Mouse (Mus musculus): ENCODE data around the gene Tap2. TPM values are rescaled to one million over a fixed set of nuclear protein-coding genes. Genes with fewer than 3 reads are reported as not detected.

Gene Tap2
- total RNA-seq, 2 experiments from 2014 or later, result 17.6 to 20.3 TPM

DNA sequence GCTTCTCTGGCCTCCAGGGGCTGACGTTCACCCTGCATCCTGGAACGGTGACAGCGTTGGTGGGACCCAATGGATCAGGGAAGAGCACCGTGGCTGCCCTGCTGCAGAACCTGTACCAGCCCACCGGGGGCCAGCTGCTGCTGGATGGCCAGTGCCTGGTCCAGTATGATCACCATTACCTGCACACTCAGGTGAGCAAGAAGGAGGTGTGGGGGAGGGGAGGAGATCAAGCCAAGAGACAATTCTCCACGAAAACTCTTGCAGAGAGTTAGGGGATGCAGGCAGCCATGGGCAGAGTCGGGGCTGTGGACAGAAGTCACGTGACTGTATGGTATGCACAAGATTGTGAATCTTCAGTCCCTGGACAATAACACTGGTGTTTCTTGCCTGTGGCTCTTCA, 9.9 kb upstream of the Tap2 start:
- no peak for DNase-seq

DNA sequence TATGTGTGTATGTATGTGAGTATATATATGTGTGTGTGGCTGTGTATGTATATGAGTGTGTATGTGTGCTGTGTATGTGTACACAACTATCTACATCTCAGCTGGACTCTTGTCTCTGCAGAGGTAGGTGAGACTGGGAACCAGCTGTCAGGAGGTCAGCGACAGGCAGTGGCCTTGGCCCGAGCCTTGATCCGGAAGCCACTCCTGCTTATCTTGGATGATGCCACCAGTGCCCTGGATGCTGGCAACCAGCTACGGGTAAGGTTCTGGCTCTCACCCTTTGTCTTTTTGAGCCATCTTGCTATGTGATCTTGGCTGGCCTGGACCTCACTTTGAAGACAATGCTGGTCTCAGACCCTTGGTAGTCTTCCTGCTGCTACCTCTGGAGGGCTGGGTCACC, 8.6 kb upstream of the Tap2 start:
- intact Hi-C loops (cut with DNase I), result no loop called here
- DNase-seq, result no peak

More for the DNA sequence above, 9.9 kb upstream of the Tap2 start:
- intact Hi-C loops (cut with DNase I), result no loop called here

DNA sequence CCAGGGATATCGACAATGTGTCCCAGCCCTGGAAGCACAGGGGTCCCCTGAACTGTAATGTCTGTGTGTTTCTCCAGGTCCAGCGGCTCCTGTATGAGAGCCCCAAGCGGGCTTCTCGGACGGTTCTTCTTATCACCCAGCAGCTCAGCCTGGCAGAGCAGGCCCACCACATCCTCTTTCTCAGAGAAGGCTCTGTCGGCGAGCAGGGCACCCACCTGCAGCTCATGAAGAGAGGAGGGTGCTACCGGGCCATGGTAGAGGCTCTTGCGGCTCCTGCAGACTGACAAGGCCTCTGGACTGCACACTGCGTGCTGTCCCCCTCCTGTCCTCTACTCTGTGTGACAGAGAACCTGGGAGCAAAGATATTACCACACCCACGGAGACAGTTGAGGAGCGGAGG, 6.8 kb upstream of the Tap2 start:
- intact Hi-C loops (cut with DNase I), result no loop called here
- no peak for DNase-seq

DNA sequence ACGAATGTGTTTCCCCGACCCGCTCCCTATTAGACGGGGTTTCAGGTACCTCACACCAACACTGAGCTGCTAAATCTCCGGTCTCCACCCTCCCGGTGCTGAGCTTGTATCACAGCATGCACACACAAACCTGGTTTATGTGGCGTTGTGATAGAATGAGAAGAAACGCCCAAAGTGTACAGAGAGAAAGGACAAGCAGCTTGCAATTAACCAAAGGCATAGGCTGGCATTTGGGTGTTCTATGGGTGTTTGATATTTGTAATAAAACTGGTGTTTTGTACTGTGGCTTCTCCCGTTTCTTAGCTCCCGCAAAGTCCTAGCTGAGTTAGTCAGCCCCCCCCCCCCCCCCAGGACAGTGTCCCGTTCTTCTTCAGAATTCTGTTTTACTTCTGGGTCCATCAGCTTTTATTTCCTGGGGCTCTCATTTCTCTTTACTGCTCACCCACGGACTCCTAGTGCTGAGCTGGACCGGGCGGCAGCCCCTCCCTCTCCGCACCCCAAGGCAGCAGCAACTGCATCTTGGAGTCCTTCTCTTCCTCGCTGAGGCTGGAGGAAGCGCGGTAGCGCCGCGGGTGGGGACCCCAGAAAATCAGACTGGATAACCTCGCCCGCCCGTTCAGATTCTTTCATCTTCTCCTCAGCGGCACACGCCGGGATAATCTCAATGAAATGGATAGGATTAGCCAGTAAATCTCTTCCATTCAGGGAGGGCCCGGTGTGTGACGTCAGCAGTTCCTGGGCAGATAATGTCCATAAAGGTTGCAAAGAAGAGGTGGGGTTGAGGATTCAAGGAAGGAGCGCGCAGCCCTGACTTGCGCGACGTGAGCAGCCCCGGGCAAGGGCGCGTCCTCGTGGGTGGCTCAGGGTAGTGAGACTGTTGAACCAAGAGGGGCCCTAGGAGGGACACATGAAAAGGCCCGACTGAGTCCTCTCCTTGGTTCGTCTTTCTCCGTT, 6.1 kb upstream of the Tap2 start, which contains the start of gene Psmb8:
Psmb8 (plus strand) TSS at position 781 of the 954 bp plus-strand sequence.
- intact Hi-C loops (cut with DNase I), result no loop called here
- DNase-seq, result peak; percentile 92 to 94

DNA sequence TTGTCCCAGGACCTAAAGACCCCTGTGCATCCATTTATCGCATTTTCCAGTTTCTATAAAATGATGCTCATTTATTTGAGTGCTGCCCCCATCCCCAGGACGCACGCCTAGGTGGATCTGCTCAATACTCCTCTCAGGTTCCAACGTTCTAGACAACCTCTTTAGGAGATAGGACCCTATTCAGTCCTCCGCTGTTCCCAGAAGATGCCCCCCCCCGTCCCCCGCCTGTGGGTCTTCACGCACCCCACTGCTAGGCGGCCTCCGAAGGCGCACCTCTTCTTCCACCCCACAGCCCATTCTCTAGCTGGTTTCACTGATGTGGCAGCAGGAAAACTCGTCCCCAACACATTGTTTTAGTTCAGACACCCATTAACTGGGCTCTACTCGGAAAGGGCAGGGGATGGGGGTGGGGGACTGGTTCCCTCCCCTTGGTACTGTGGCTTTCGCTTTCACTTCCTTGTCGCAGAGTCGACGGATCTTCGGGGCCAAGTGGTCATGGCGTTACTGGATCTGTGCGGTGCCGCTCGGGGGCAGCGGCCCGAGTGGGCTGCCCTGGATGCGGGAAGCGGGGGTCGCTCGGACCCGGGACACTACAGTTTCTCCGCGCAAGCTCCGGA, 5.3 kb upstream of the Tap2 start:
- intact Hi-C loops (cut with DNase I), result no loop called here
- DNase-seq, result peak; percentile 62 to 68

DNA sequence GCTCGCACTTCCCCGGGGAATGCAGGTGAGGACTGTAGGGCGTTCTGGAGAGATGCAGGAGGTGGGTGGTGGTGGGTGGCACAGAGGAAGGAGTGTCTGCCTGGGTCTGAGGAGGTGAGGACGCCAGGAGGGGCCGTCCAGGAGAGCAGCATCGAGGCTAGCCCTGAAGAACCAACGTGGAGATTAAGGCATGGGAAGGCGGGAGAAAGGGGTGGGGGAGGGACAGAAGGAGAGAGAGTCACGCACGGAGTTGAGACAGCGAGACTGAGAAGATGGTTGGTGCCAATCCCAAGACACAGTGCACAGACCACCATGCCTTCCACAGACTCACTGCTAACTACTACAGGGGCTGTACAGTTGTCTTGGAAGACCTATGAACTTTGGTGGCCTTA, 4.8 kb upstream of the Tap2 start:
- intact Hi-C loops (cut with DNase I), result no loop called here
- DNase-seq, result no peak

DNA sequence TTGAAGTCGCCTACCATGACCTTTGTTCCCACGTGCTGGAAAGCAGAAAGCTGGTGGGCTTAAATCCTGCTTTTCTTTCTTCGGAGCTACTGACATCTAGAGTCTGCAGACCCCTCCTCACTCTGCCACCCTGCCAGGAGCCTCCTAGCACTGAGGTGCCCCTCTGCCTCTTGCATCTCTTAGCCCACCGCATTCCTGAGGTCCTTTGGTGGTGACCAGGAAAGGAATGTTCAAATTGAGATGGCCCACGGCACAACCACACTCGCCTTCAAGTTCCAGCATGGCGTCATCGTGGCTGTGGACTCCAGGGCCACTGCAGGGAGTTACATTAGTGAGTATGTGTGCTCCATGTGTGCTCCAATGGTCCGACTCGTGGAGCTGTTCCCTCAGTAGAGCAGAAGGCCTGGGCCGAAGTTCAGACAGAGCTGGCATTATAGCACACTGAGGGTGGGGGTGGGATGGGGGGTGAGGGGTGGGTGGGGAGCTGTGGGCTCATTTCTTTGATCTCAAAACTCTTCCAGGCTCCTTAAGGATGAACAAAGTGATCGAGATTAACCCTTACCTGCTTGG, 4.2 kb upstream of the Tap2 start:
- DNase-seq, result no peak
- intact Hi-C loops (cut with DNase I), result no loop called here

DNA sequence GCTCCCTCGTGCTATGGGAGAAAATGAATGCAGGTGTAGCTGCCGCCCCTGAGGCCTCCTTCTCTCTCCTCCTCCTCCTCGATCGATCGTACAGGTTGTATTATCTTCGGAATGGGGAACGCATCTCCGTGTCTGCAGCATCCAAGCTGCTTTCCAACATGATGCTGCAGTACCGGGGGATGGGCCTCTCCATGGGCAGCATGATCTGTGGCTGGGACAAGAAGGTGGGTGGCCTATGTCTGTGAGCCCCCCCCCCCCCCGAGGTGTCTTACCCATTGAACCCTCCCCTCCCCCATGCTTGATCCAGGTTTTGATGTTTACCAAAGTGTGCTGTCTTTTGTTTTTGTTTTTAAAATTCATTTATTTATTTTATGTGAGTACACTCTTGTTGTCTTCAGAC, 3.3 kb upstream of the Tap2 start:
- intact Hi-C loops (cut with DNase I), result no loop called here
- DNase-seq, result no peak

DNA sequence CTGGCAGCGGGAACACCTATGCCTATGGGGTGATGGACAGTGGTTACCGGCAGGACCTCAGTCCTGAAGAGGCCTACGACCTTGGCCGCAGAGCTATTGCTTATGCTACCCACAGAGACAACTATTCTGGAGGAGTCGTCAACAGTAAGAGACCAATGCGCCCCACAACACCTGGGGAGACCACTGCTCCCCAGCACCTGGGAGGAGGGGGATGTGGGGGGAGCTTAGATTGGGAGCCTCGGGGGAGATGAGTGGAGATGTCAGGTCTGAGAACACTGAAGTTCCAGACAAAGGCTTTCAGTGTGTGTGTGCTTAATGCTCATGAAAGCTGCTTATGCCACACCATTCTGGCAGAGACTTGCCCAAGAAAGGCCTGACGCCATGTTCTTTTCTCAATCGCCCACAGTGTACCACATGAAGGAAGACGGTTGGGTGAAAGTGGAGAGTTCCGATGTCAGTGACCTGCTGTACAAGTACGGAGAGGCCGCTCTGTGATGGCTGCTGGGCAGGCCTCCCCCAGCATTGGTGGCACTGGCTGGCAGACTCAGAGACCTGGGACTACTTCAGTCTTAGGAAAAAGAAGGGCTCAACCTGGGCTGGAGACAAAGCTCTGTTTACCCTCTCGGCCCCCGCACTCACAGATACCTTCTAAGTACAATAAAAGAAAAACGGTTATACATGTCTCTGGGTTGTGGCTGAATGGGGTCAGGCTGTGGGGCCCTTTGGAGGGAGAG, 2.4 kb upstream of the Tap2 start:
- intact Hi-C loops (cut with DNase I), result no loop called here
- no peak for DNase-seq

DNA sequence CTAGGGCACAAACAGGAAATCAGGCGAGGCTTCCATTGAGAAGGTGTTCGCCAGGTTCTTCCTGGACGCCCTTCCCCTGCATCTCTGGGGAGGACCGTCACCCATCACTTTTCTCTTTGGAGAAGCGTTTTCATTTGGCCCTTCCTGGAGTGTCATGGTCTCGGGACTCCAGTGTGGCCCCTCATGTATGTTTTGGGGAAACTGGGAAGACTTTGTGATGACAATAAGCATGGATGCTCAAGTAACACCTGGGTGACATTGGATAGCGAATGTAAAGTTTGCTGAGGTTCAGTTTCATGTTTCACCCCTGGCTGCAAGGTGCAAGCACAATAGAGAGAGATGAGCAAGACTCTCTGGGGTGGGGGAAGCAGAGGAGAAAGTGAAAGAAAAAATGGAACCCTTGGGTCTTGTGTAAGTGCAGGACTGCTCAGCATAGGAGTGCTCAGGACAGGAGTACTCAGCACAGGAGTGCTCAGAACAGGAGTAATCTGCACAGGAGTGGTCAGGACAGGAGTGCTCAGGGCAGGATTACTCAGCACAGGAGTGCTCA, 1.7 kb upstream of the Tap2 start:
- intact Hi-C loops (cut with DNase I), result no loop called here

DNA sequence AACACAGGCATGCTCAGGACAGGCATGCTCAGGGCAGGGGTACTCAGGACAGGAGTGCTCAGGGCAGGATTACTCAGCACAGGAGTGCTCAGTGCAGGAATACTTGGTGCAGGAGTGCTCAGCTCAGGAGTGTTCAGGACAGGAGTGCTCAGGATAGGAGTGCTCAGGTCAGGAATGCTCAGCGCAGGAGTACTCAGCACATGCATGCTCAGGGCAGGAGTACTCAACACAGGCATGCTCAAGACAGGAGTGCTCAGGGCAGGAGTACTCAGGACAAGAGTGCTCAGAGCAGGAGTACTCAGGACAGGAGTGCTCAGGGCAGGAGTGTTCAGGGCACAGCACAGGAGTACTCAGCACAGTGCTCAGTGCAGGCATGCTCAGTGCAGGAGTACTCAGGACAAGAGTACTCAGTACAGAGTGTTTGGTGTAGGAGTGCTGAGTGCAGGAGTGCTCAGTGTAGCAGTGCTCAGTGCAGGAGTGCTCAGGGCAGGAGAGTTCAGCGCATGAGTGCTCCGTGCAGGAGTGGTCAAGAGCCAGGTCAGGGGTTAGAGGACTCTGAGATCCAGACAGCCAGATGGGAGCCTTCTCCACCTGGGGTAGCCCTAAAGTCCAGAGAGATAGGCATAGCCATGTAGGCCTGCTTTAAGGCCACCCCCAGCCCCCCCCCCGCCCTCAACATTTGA, 426 bp upstream of the Tap2 start:
- intact Hi-C loops (cut with DNase I), result no loop called here
- DNase-seq, result no peak

More for the DNA sequence above, 1.7 kb upstream of the Tap2 start:
- no peak for DNase-seq

DNA sequence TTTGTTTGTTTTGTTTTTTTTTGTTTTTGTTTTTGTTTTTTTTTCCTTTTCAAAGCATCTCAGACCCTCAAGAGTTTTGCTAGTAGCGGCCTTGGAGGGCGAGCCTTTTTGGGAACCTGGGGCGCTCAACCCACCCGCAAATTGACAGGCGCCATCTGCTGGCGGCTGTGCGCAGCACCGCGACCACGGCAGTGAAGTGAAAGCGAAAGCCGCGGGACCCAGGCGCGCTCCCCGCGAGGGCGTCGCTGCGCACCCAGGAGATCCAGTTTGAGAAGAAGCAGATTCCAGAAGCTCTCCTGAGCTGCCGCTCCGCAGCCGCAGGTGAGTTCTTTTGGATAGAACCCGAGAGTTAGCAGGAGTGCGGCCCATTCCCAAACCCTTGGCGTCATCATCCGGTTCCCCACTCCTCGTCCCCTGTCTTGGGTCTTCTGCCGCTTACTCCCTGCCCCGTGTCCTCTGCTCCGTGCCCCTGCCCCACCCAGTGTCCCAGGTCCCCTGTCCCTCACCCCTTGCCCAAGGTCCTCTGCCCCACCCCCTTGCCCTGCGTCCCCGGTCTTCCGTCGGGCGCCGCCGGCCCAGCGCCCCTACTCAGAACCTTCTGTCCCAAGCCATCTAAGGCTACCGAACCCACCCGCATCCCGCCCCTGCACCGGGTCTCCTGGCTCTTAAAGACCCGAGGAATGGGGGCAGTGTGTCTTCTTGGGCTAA, 1.1 kb downstream of the Tap2 start:
- peak; percentile 92 to 94 for DNase-seq
- intact Hi-C loops (cut with DNase I), result loop anchor here (1.0 to 2.0 kb wide), 2 partner anchors 30 to 33 kb away; no protein-coding TSS in a partner anchor

DNA sequence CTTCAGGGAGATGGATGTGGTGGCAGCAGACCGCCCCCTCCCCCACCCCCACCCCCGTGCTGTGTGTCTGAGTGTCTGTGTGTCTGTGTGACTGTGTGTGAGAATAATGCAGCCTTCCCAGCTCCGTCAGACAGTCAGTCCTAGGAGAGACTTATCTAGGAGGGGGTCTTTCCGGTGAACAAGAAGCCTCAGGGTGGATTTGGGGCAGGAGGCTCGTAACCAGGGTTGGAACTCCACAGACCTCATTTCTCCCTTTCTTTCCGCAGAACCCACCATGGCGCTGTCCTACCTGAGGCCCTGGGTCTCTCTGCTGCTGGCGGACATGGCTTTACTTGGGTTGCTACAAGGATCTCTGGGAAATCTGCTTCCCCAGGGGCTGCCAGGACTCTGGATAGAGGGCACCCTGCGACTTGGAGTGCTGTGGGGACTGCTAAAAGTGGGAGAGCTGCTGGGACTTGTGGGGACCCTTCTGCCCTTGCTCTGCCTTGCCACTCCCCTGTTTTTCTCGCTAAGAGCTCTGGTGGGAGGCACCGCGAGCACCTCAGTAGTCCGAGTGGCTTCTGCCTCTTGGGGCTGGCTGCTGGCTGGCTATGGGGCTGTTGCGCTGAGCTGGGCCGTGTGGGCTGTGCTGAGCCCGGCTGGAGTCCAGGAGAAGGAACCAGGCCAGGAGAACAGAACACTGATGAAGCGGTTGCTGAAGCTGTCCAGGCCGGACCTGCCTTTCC, 1.9 kb downstream of the Tap2 start:
- intact Hi-C loops (cut with DNase I), result loop anchor here (2.0 kb wide), 1 partner anchor 30 kb away; no protein-coding TSS in a partner anchor
- peak; percentile 56 to 57 for DNase-seq

DNA sequence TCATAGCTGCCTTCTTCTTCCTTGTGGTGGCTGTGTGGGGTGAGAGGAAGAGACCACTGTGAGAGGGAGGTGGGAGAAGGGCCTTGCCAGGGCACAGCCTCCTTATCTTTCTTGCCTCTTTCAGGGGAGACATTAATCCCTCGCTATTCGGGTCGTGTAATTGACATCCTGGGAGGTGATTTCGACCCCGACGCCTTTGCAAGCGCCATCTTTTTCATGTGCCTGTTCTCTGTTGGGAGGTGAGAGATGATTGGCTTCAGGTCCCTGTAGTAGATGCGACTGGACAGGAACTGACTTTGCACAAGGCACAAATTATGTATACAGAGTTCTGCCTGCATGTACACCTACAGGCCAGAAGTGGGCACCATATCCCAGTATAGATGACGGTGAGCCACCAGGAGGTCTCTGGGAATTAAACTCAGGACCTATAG, 2.4 kb downstream of the Tap2 start:
- intact Hi-C loops (cut with DNase I), result loop anchor here (2.0 kb wide), 1 partner anchor 29 kb away; no protein-coding TSS in a partner anchor

DNA sequence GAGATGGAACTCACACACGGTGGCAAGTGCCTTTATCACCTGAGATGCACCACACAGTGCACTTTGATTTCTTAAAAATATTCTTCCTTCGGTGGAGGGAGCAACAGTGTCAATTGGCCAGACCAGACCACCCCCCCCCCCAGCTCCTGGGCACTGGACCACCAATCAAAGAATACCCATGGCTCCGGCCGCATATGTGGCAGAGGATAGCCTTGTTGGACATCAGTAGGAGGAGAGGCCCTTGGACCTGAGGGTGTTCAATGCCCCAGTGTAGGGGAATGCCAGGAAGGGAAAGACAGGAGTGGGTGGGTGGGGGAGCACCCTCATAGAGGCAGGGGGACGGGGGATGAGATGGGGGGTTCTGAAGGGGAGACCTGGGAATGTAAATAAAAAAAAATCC, 3.4 kb downstream of the Tap2 start:
- no peak for DNase-seq
- intact Hi-C loops (cut with DNase I), result no loop called here

More for the DNA sequence above, 2.4 kb downstream of the Tap2 start:
- peak; percentile 48 to 50 for DNase-seq

DNA sequence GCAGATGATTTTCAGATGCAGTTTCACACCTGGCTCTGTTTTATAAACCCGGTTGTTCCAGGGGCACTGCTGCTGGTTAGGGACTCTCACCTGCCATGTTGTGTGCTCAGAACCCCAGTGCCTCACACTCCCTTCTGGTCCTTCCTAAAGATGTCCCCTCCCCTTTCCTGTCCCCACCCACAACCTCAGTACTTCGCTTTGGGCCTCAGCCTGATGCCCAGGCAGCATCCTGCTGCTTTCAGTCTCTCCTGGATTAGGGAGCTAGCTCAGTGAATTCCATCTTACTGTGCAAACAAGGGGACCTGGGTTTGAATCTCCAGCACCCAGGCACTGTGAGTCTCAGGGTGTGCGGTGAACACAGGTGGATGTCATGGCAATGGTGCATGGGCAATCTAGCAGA, 4.1 kb downstream of the Tap2 start:
- intact Hi-C loops (cut with DNase I), result no loop called here
- no peak for DNase-seq

DNA sequence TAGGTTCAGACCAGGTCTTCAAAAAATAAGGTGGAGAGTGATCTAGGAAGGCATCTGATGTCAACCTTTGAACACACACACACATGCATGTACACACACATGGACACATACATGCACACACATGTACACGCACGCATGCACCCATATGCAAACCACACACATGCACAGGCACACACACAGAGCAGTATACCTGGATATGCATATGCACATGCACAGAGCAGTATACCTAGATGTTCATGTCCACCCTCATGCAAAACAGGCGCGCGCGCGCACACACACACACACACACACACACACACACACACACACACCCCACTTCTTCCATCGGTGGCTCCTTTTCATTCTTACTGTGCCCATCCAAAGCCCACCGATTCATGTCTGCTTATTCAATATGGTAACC, 4.5 kb downstream of the Tap2 start:
- intact Hi-C loops (cut with DNase I), result no loop called here
- DNase-seq, result no peak

DNA sequence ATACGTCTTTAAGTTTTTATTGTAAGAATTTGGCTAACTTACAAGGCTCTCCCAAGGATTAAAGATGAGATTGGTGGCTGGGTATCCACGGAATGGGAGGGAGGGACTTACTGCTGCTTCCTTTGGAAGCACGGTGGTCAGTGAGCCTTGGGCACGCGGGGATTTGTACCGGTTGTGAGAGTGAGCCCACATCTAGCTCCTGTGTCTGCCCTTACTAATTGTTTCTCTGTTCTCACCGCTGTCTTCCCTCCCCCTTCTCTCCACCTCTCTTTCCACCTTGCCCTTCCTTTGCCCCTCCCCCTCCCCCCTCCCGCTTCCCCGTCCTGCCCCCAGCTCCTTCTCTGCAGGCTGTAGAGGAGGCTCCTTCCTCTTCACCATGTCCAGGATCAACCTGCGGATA, 5.1 kb downstream of the Tap2 start:
- intact Hi-C loops (cut with DNase I), result no loop called here
- DNase-seq, result no peak

DNA sequence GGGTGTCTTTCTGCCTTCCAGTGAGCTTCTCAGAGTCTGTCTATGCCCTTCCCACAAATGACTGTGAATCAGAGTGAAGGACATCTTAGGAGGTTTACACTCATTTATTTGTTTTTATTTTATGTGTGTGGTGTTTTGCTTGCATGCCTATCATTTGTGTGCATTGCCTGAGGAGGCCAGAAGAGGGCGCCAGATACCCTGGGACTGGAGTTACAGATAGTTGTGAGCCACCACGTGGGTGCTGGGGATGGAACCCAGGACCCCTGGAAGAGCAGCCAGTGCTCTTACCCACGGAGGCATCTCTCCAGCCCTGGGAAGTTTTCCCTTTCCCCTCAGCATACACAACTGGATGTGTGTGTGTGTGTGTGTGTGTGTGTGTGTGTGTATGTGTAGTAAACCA, 6.4 kb downstream of the Tap2 start:
- intact Hi-C loops (cut with DNase I), result no loop called here
- no peak for DNase-seq
